Mouse (Mus musculus) liver, embryonic 14.5 days (tissue): ENCODE measurements at regions not wholly inside any gene's neighbourhood (a gene's known extent, or its start where the extent isn't known, plus 50 kb on each side); places are given as distances from the start of the nearest gene placed in this dataset.

Source experiments
- ATAC-seq: fragments of 200-750 bp; cut with Nextera tagmentation; 2 replicates; pipeline ENCODE4 v1.8.0; 2017; ENCODE audit warnings: moderate number of reproducible peaks, mild to moderate bottlenecking, moderate library complexity; ENCODE audit not compliant: insufficient read depth
- DNase-seq, 3 experiments: peaks; one replicate each; pipeline ENCODE4 v3.0.0-alpha.2; 2012 to 2013; ENCODE audit warnings: low read depth in 3 of 3, low spot score in 3 of 3
- H3K27ac ChIP-seq: fragments of 300-500 bp; sonication (generic); 2 replicates; pipeline ENCODE4 v1.5.1; 2014; ENCODE audit warnings: moderate library complexity, mild to moderate bottlenecking, control low read depth, inconsistent platforms
- H3K27me3 ChIP-seq: fragments of 300-500 bp; sonication (generic); 2 replicates; pipeline ENCODE4 v1.6.1; 2014; ENCODE audit warnings: mild to moderate bottlenecking, low read length, moderate library complexity; ENCODE audit not compliant: control insufficient read depth, insufficient read depth
- H3K36me3 ChIP-seq: fragments of 300-500 bp; sonication (generic); replicated peaks from 2 replicates; pipeline ENCODE4 v1.6.1; 2014; ENCODE audit warnings: low read depth; ENCODE audit not compliant: control insufficient read depth, insufficient read depth
- H3K4me1 ChIP-seq, 2 experiments: fragments of 200-500 bp in 1 of 2; fragments of 300-500 bp in 1 of 2; sonication (generic) in 1 of 2; replicated peaks; 2 replicates each; pipeline ENCODE4 v1.6.1; 2012 to 2014; ENCODE audit warnings: antibody characterized with exemption in 1 of 2, inconsistent platforms in 1 of 2, low read length in 1 of 2; ENCODE audit not compliant: control insufficient read depth in 2 of 2, insufficient read depth in 2 of 2
- H3K4me2 ChIP-seq: fragments of 300-500 bp; sonication (generic); 2 replicates; pipeline ENCODE4 v1.6.1; 2014; ENCODE audit warnings: low read depth, mild to moderate bottlenecking, control low read depth, moderate library complexity
- H3K4me3 ChIP-seq, 2 experiments: fragments of 200-500 bp in 1 of 2; fragments of 300-500 bp in 1 of 2; sonication (generic) in 1 of 2; 2 replicates each; pipeline ENCODE4 v1.5.1; 2012 to 2014; ENCODE audit warnings: low read depth in 2 of 2, low read length in 2 of 2, mild to moderate bottlenecking in 2 of 2, control low read depth in 1 of 2, inconsistent platforms in 1 of 2, moderate library complexity in 1 of 2; ENCODE audit not compliant: insufficient read depth in 1 of 2
- H3K9ac ChIP-seq: fragments of 300-500 bp; sonication (generic); replicated peaks from 2 replicates; pipeline ENCODE4 v1.6.1; 2014; ENCODE audit warnings: mild to moderate bottlenecking, control low read depth, moderate library complexity
- H3K9me3 ChIP-seq: fragments of 300-500 bp; sonication (generic); 2 replicates; pipeline ENCODE4 v1.6.1; 2016; ENCODE audit warnings: low read length, mixed read lengths; ENCODE audit not compliant: control insufficient read depth
- CTCF ChIP-seq: IDR thresholded peaks from 2 replicates; pipeline ENCODE4 v1.5.1; 2016; ENCODE audit warnings: antibody characterized with exemption, low read depth, control low read depth
- EP300 ChIP-seq: IDR thresholded peaks from 2 replicates; pipeline ENCODE4 v1.6.1; 2016; ENCODE audit warnings: antibody characterized with exemption, low read depth
- WGBS: fragments of 180-500 bp; shearing (Covaris S2); extraction: QIAGEN DNeasy Blood & Tissue Kit; methylation state at CpG from one replicate; pipeline ENCODE4 v1.1.7; 2014; ENCODE audit not compliant: insufficient replicate concordance; 5-methylcytosine and 5-hydroxymethylcytosine counted together

DNA sequence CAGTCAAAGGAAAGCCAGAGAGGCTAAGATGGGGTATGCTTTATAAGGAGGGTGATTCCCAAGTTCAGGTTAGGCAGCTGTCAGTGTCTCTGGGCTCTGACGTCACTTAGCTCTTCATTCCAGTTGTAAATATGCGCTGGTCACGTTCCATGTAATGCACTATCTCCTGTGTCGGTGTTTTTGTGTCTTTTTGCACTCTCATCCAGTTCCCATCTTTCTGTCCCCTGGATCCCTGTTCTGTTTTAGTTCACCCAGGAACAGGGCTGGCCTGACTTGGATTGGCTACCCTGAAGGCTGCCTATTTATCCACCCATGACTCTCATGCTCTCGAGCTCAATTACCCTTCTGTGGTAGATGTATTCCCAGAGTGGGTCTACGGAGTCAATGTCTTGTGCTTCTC, 387.9 kb upstream of the Tmpo start:
- ATAC-seq, result no peak
- TF ChIP-seq EP300 (no peak), CTCF (no peak)
- no peaks in the 10 kb centered on the region for H3K36me3 ChIP-seq
- H3K9ac ChIP-seq, result no peak overlapping the region
- no peak overlapping the region for H3K4me3 ChIP-seq
- no peaks in the 10 kb centered on the region for H3K9me3 ChIP-seq
- DNase-seq, result no peak
- no peak overlapping the region for H3K27ac ChIP-seq
- no peaks in the 10 kb centered on the region for H3K4me1 ChIP-seq
- H3K4me2 ChIP-seq, result no peak overlapping the region
- 77% methylated on average over 6 of the region's 6 CpGs for WGBS
- H3K27me3 ChIP-seq, result no peaks in the 10 kb centered on the region

- no peaks in the 10 kb centered on the region for H3K36me3 ChIP-seq
- H3K27ac ChIP-seq, result no peak overlapping the region
- no peaks in the 10 kb centered on the region for H3K9me3 ChIP-seq
- no peak overlapping the region for H3K9ac ChIP-seq
- ATAC-seq (no peak), DNase-seq (no peak)
- no peak for TF ChIP-seq CTCF
- TF ChIP-seq EP300, result no peak
- no peaks in the 10 kb centered on the region for H3K27me3 ChIP-seq
- no peak overlapping the region for H3K4me3 ChIP-seq
- H3K4me1 ChIP-seq, result no peaks in the 10 kb centered on the region
- WGBS, result 69% methylated on average over 7 of the region's 7 CpGs
- no peak overlapping the region for H3K4me2 ChIP-seq
These were observed 385.1 kb upstream of the Tmpo start for GRCm38 (mm10) chr10:91566116-91566774.

DNA sequence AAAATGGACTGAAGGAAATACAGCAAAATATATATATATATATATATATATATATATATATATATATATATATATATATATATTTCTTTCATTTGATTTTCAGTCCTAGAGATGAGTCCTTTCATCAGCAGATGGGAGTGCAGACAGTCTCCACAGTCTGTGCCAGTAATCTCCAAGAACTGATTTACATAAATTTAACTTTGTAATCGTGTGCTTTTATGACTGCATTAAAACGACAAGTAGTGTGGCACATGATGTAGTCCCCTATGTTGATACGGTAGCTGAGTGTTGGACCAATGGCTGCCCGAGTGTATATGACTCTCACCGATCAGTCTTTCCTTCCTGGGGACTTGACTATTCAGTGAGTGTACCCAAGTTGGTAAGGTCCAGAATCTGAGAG, 378.2 kb upstream of the Tmpo start:
- H3K36me3 ChIP-seq, result no peaks in the 10 kb centered on the region
- no peak overlapping the region for H3K4me2 ChIP-seq
- no peak overlapping the region for H3K4me3 ChIP-seq
- no peaks in the 10 kb centered on the region for H3K9me3 ChIP-seq
- no peak overlapping the region for H3K27ac ChIP-seq
- 68% methylated on average over 5 of the region's 5 CpGs for WGBS
- TF ChIP-seq EP300 (no peak), CTCF (no peak)
- H3K9ac ChIP-seq, result no peak overlapping the region
- no peaks in the 10 kb centered on the region for H3K27me3 ChIP-seq
- no peak for DNase-seq
- no peaks in the 10 kb centered on the region for H3K4me1 ChIP-seq
- ATAC-seq, result no peak

DNA sequence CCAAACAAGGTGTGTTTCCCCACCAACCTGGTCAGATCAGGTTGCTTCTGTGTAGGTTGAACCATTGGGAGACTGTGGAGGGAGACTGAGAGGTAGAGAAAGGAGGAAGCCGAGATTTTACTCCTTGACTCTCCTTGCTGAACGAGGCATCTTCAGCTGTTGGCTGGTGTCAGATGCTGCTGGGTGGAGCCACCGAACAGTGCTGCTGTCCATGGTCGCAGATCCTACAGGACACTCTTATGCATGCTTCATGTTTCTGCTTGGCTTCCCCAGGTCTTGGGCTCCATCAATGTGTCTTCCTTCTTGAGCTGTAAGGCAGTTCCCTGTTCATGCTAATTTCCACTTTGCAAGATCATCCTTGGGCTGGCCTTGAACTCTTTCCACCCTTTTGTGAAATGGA, 367.0 kb upstream of the Tmpo start:
- DNase-seq, result no peak
- TF ChIP-seq EP300 (no peak), CTCF (no peak)

GRCm38 (mm10) chr10:91546140-91546539, 365.0 kb upstream of the Tmpo start:
- peak; percentile 23; the same call in 1 of the 2 replicates for TF ChIP-seq CTCF
- TF ChIP-seq EP300, result no peak
- WGBS, result 41% methylated on average over 9 of the region's 9 CpGs
- ATAC-seq (no peak), DNase-seq (no peak)
- Histone ChIP-seq H3K9ac (no peak overlapping the region), H3K36me3 (no peaks in the 10 kb centered on the region), H3K9me3 (no peaks in the 10 kb centered on the region), H3K27me3 (no peaks in the 10 kb centered on the region), H3K4me3 (no peak overlapping the region), H3K4me2 (no peak overlapping the region), H3K4me1 (no peaks in the 10 kb centered on the region), H3K27ac (no peak overlapping the region)

More for the DNA sequence above, 367.0 kb upstream of the Tmpo start:
- ATAC-seq, result no peak
- no peaks in the 10 kb centered on the region for H3K27me3 ChIP-seq
- WGBS, result 56% methylated on average over 4 of the region's 4 CpGs
- no peaks in the 10 kb centered on the region for H3K4me1 ChIP-seq
- H3K4me3 ChIP-seq, result no peak overlapping the region
- no peak overlapping the region for H3K4me2 ChIP-seq
- no peak overlapping the region for H3K9ac ChIP-seq
- H3K9me3 ChIP-seq, result no peaks in the 10 kb centered on the region
- no peak overlapping the region for H3K27ac ChIP-seq
- H3K36me3 ChIP-seq, result no peaks in the 10 kb centered on the region
